Mouse (Mus musculus): Measurements from ENCODE around the gene Kpnb1. TPM values are rescaled to one million over a fixed set of nuclear protein-coding genes. Genes with fewer than 3 reads are reported as not detected.
A peak's percentile ranks its signal among the peaks of the same experiment; 100 is the strongest.

The Kpnb1 gene
- polyA plus RNA-seq, 1 experiment from 2014 or later, result 79.9 TPM

DNA sequence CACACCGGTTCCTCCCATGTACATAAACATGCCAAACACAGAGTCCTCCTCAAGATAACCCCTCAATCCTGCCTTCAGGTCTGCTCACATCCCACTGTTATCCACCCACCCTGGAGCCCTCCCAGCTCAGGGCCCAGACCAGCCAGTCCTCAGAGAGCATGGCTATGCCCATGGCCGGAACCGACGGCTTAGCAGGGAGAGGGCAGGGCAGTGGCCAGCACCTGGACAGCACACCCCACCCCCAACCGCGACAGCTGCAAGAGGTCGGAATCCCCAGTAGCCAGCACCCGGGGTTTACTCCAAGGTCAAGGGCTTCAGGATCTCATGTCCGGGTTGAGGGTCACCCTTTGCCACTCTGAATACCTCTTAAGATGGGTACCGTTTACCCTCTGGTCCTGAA, 67.5 kb downstream of the Kpnb1 start:
- Histone ChIP-seq H3K4me2 (ENCODE audit: low read length) (no peak overlapping the region), H3K4me1 (replicated peaks; ENCODE audit: control insufficient read depth, insufficient read depth, low read length) (peaks cover 11% of the 10 kb centered on the region; the same call in 1 of the 2 replicates), H3K4me3 (ENCODE audit: low read depth, low read length) (no peak overlapping the region), H3K27ac (ENCODE audit: low read depth) (no peak overlapping the region), H3K36me3 (ENCODE audit: control insufficient read depth, insufficient read depth, low read length) (no peaks in the 10 kb centered on the region), H3K27me3 (replicated peaks; ENCODE audit: control insufficient read depth, insufficient read depth, low read length) (peaks cover 41% of the 10 kb centered on the region), H3K9me3 (ENCODE audit: control insufficient read depth, low read length) (no peaks in the 10 kb centered on the region), H3K9ac (ENCODE audit: low read length) (no peak overlapping the region)
- DNase-seq (ENCODE audit: low spot score) (no peak), ATAC-seq (replicated peaks; ENCODE audit: low FRiP score, low TSS enrichment, low read depth) (no peak)
- 47% methylated on average over 10 of the region's 10 CpGs for WGBS

DNA sequence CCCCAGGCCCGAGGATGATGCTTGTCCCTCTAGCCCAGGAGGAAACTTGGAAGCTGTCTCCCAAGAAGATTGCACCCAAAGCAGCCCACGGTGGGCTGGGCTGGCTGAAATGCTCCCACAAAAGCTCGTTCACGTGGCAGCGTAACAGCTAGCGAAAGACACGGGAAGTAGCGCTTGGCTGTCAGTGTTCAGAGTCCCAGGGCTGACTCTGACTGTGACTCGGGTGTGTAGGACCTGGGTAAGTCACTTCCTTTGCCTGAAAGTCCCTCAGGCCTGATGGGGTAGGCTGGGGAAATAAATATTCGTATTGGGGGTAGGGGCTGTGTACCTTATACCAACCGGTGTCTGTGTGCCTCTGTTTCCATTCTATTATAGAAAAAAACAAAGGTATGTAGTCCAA, 71.9 kb downstream of the Kpnb1 start:
- Histone ChIP-seq H3K36me3 (ENCODE audit: control insufficient read depth, insufficient read depth, low read length) (no peaks in the 10 kb centered on the region), H3K27ac (ENCODE audit: low read depth) (no peak overlapping the region), H3K9ac (ENCODE audit: low read length) (no peak overlapping the region), H3K9me3 (ENCODE audit: control insufficient read depth, low read length) (no peaks in the 10 kb centered on the region), H3K4me2 (ENCODE audit: low read length) (peak overlapping the region; percentile 63; the same call in 1 of the 2 replicates), H3K4me1 (replicated peaks; ENCODE audit: control insufficient read depth, insufficient read depth, low read length) (peaks cover 9% of the 10 kb centered on the region), H3K27me3 (replicated peaks; ENCODE audit: control insufficient read depth, insufficient read depth, low read length) (peaks cover 65% of the 10 kb centered on the region), H3K4me3 (ENCODE audit: low read depth, low read length) (no peak overlapping the region)
- DNase-seq (ENCODE audit: low spot score), result peak; percentile 50
- 9% methylated on average over 11 of the region's 11 CpGs for WGBS
- no peak for ATAC-seq (replicated peaks; ENCODE audit: low FRiP score, low TSS enrichment, low read depth)

DNA sequence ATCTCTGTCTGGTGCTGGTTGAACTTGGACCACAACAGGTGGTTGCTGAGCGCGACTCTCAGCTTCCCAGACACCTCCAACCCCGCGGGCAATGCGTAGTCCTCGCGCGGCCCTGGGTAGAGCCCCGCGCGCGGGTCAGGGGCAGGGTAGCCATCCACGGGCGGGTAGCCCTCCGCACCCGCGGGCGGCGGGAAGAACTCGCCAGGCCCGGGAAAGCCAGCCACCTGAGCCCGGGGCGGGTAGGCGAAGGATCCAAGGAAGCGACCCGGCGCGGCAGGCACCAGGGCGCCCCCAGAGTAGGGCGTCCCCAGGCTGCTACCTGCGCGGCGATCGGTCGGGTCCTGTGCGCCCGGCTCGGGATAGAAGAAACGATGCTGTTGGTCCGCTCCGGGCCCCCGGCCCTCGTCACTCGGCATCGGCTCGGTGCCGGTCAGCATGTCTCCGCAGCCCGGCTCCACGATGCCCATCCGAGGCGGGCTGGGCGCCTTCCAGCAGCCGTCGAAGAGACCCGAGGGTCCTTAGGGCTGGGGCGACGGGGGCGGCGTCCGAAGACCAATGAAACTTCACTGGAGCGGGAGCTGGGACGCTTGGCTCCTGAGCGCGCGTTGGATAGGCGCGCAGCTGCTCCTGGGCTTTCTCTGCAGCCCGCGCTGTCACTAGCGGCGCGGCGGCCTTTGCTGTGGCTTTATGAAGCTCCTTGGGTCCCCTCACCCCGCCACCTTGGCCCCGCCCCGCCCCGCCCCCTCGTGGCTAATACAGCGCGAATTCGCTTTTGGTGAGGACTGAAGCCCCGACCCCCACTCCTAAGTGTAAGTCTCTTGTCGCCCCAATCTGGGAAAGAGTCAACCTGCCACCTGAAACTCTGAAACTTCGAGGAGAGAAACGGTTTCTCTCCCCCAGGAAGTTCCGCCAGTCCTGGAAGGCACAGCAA, 72.7 kb downstream of the Kpnb1 start, which contains the start of gene Tbx21:
Gene Tbx21 (minus strand): TSS at position 661 of the 931 bp plus-strand sequence.
- Histone ChIP-seq H3K27ac (ENCODE audit: low read depth) (no peak within 1 kb of the TSS), H3K4me1 (replicated peaks; ENCODE audit: control insufficient read depth, insufficient read depth, low read length) (peaks cover 9% of the 10 kb centered on the region), H3K27me3 (replicated peaks; ENCODE audit: control insufficient read depth, insufficient read depth, low read length) (peaks cover 65% of the 10 kb centered on the region), H3K36me3 (ENCODE audit: control insufficient read depth, insufficient read depth, low read length) (no peaks in the 10 kb centered on the region), H3K4me2 (ENCODE audit: low read length) (peak within 1 kb of the TSS; percentile 63), H3K9me3 (ENCODE audit: control insufficient read depth, low read length) (no peaks in the 10 kb centered on the region), H3K9ac (ENCODE audit: low read length) (no peak within 1 kb of the TSS), H3K4me3 (ENCODE audit: low read depth, low read length) (peak within 1 kb of the TSS; percentile 35)
- peak; percentile 66 for DNase-seq (ENCODE audit: low spot score)
- WGBS, result under 1% methylated on average over 87 of the region's 87 CpGs
- no peak for ATAC-seq (replicated peaks; ENCODE audit: low FRiP score, low TSS enrichment, low read depth)

DNA sequence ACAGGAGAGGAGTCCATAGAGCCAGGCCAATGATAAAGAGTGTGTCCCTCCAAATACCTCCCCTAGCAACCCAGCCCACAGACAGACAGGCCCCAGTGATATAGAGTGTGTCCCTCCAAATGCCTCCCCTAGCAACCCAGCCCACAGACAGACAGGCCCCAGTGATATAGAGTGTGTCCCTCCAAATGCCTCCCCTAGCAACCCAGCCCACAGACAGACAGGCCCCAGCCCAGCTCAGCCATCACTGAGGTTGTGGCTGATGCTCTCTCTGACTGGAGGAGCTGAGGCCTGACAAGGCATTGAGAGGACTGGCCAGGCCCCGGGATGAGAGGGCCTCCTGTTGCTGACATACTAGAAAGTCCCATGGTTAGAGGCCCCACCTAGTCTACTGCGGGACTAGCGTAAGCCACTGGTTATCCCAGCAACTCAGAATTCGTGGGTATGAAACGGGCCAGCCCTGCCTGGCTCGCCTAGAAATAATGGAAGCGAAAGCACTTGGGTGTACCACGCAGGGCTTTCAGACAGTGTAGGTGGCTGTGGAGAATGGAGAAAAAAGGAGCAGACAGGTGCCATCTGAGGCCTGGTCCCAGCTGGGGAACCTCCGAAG, 75.1 kb downstream of the Kpnb1 start:
- Histone ChIP-seq H3K4me3 (ENCODE audit: low read depth, low read length) (no peak overlapping the region), H3K27me3 (replicated peaks; ENCODE audit: control insufficient read depth, insufficient read depth, low read length) (peaks cover 51% of the 10 kb centered on the region), H3K36me3 (ENCODE audit: control insufficient read depth, insufficient read depth, low read length) (no peaks in the 10 kb centered on the region), H3K9ac (ENCODE audit: low read length) (no peak overlapping the region), H3K4me2 (ENCODE audit: low read length) (no peak overlapping the region), H3K9me3 (ENCODE audit: control insufficient read depth, low read length) (no peaks in the 10 kb centered on the region), H3K27ac (ENCODE audit: low read depth) (no peak overlapping the region), H3K4me1 (replicated peaks; ENCODE audit: control insufficient read depth, insufficient read depth, low read length) (peaks cover 9% of the 10 kb centered on the region)
- ATAC-seq (replicated peaks; ENCODE audit: low FRiP score, low TSS enrichment, low read depth), result no peak
- peak; percentile 50 for DNase-seq (ENCODE audit: low spot score)
- 79% methylated on average over 9 of the region's 9 CpGs for WGBS

Small RNA genes within 50 kb of the gene (microRNA-seq; reads per million reads assigned to microRNA genes)
- not detected for gene Mir7235

Other genes starting within 250 kb of the Kpnb1 start
- 40.9 and 44.1 TPM in 2 replicates for gene Pnpo, start 243.9 kb downstream of the Kpnb1 start, polyA plus RNA-seq (2014; fragmentation: Nextera tagmentation; extraction: Ambion mirVana)
- 18.6 and 18.7 TPM in 2 replicates for gene Sp2, start 204.9 kb downstream of the Kpnb1 start, polyA plus RNA-seq (2014; fragmentation: Nextera tagmentation; extraction: Ambion mirVana)
- not detected in 2 replicates for gene Sp6, start 174.5 kb downstream of the Kpnb1 start, polyA plus RNA-seq (2014; fragmentation: Nextera tagmentation; extraction: Ambion mirVana)
- 18.6 and 19.0 TPM in 2 replicates for gene Scrn2, start 157.9 kb downstream of the Kpnb1 start, polyA plus RNA-seq (2014; fragmentation: Nextera tagmentation; extraction: Ambion mirVana)
- 0.44 and 0.49 TPM in 2 replicates for gene Lrrc46, start 146.5 kb downstream of the Kpnb1 start, polyA plus RNA-seq (2014; fragmentation: Nextera tagmentation; extraction: Ambion mirVana)
- gene Mrpl10, start 146.3 kb downstream of the Kpnb1 start, polyA plus RNA-seq (2014; fragmentation: Nextera tagmentation; extraction: Ambion mirVana), result 96.4 and 98.5 TPM in 2 replicates
- 7.3 and 7.8 TPM in 2 replicates for gene Osbpl7, start 137.3 kb downstream of the Kpnb1 start, polyA plus RNA-seq (2014; fragmentation: Nextera tagmentation; extraction: Ambion mirVana)
- 0.07 TPM in 1 of 2 replicates, not detected in the other for gene Tbx21, start 72.5 kb downstream of the Kpnb1 start, polyA plus RNA-seq (2014; fragmentation: Nextera tagmentation; extraction: Ambion mirVana)
- gene Tbkbp1, start 36.4 kb downstream of the Kpnb1 start, polyA plus RNA-seq (2014; fragmentation: Nextera tagmentation; extraction: Ambion mirVana), result 3.2 and 3.9 TPM in 2 replicates
- gene Npepps, start 92.8 kb upstream of the Kpnb1 start, polyA plus RNA-seq (2014; fragmentation: Nextera tagmentation; extraction: Ambion mirVana), result 83.1 and 90.0 TPM in 2 replicates
- 52.1 and 55.5 TPM in 2 replicates for gene Mrpl45, start 127.8 kb upstream of the Kpnb1 start, polyA plus RNA-seq (2014; fragmentation: Nextera tagmentation; extraction: Ambion mirVana)
- gene Gpr179, start 164.2 kb upstream of the Kpnb1 start, polyA plus RNA-seq (2014; fragmentation: Nextera tagmentation; extraction: Ambion mirVana), result 0.11 and 0.15 TPM in 2 replicates
- gene Socs7, start 174.7 kb upstream of the Kpnb1 start, polyA plus RNA-seq (2014; fragmentation: Nextera tagmentation; extraction: Ambion mirVana), result 2.1 and 2.5 TPM in 2 replicates
- gene Arhgap23, start 227.7 kb upstream of the Kpnb1 start, polyA plus RNA-seq (2014; fragmentation: Nextera tagmentation; extraction: Ambion mirVana), result 5.0 and 5.1 TPM in 2 replicates

Measured in intestine, embryonic 14.5 days (tissue).